19 mouse cellular contexts compared by ENCODE assay signal in the genomic region with DNA sequence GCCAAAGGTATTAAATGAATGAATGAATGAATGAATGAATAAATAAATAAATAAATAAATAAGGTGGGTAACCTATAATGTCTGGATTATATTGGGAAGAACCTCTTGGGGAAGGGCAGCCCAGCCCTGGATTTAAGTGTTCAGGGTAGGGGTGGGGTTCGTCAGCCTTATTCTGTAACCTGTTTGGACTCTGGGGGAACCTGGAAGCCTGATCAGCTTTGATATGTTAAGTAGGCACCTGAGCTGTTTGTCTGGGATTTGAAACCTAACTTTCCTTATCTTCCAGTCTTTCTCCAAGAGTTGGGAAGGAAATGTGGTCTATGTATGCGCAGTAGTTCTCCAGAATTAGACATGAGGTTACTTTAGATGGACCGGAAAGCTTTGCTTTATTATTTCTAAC. TPM values are rescaled to one million over a fixed set of nuclear protein-coding genes. Genes with fewer than 3 reads are reported as not detected.
"Had no signal": no experiment of that assay in that cellular context is flagged by ENCODE, and none has a peak within 500 bp of the region (broad histone marks: within the 10 kb centered on the region; RNA-seq: fewer than 3 reads in every experiment).

No protein-coding gene starts in this region.

- H3K36me3 ChIP-seq: midbrain, embryonic 15.5 days had no signal

- H3K27ac ChIP-seq: lung, embryonic 15.5 days; macrophage; midbrain, embryonic 12.5 days; midbrain, embryonic 15.5 days; neural tube, embryonic 12.5 days; stomach, embryonic 15.5 days; stomach, postnatal 0 days had no signal

- H3K9me3 ChIP-seq: lung, embryonic 15.5 days; megakaryocyte, embryonic 14.5 days; midbrain, embryonic 12.5 days; midbrain, embryonic 15.5 days; neural tube, embryonic 12.5 days; stomach, embryonic 15.5 days had no signal

- H3K27me3 ChIP-seq: lung, embryonic 15.5 days; megakaryocyte, embryonic 14.5 days; midbrain, embryonic 12.5 days; midbrain, embryonic 15.5 days; neural tube, embryonic 12.5 days; stomach, embryonic 15.5 days had no signal

- H3K4me2 ChIP-seq: lung, embryonic 15.5 days; midbrain, embryonic 12.5 days; midbrain, embryonic 15.5 days; neural tube, embryonic 12.5 days; stomach, embryonic 15.5 days had no signal

- H3K9ac ChIP-seq: liver, postnatal 0 days; lung, embryonic 15.5 days; midbrain, embryonic 12.5 days; midbrain, embryonic 15.5 days; neural tube, embryonic 12.5 days; stomach, embryonic 15.5 days had no signal

- ATAC-seq: liver, postnatal 0 days; lung, postnatal 0 days; midbrain, embryonic 15.5 days had no signal

- H3K4me1 ChIP-seq: lung, embryonic 15.5 days; megakaryocyte, embryonic 14.5 days; midbrain, embryonic 12.5 days; midbrain, embryonic 15.5 days; neural tube, embryonic 12.5 days; stomach, embryonic 15.5 days had no signal

- DNase-seq: liver, postnatal 0 days; lung, adult 2 months; lung, postnatal 14 days; lung, postnatal 36 days; right cerebral cortex, postnatal 14 days; thymus, adult 2 months; thymus, postnatal 25 days; thymus, postnatal 4 days had no signal

- H3K4me3 ChIP-seq: lung, embryonic 15.5 days; megakaryocyte, embryonic 14.5 days; midbrain, embryonic 12.5 days; midbrain, embryonic 15.5 days; neural tube, embryonic 12.5 days; stomach, embryonic 15.5 days had no signal

RNA-seq across cellular contexts. Expression of a gene that starts 33.7 kb away (rescaled TPM):
- total RNA-seq: monocyte, adult 5-6 weeks; neutrophil, adult 5-6 weeks had no signal
- polyA plus RNA-seq: macrophage; midbrain, embryonic 12.5 days; neural tube, embryonic 12.5 days had no signal
